Mouse (Mus musculus) v-Abl transformed pro-B cells (cell line): ENCODE results near the gene Azin2.

Experiments used
- in situ Hi-C, 2 experiments: fragments of 400-800 bp; cut with MboI; formaldehyde crosslinking; loops; one replicate each; pipeline ENCODE4 v1.15.1; 2025; ENCODE audit not compliant: unreplicated experiment in 2 of 2

Azin2 gene

DNA sequence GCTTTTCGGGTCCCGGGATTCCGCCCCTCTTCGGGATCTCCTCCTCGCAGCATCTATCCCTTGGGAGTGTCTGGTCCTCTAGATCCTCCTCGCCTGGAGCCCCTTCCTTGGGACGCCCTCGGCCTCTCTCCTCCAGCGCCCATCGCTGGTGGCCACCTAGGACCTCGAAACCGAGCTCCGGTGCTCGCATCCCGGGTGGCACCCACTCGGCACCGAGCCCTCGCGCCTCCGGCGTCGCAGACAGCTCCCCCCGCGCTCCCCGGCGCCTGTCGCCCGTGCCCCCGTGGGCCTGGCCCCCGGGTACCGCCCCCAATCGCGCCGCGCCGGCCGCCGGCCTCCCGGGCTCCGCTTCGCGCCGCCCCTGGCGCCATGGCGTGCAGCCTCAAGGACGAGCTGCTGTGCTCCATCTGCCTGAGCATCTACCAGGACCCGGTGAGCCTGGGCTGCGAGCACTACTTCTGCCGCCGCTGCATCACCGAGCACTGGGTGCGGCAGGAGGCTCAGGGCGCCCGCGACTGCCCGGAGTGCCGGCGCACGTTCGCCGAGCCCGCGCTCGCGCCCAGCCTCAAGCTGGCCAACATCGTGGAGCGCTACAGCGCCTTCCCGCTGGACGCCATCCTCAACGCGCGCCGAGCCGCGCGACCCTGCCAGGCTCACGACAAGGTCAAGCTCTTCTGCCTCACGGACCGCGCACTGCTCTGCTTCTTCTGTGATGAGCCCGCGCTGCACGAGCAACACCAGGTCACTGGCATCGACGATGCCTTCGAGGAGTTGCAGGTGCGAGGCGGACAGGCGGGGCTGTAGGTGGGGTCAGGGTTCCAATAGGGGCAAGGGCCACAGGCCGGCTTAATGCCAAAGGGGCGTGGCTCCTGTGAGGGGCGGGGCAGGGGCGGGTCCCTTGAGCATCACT, 78.2 kb downstream of the Azin2 start:
- in situ Hi-C loops, result no loop called here

DNA sequence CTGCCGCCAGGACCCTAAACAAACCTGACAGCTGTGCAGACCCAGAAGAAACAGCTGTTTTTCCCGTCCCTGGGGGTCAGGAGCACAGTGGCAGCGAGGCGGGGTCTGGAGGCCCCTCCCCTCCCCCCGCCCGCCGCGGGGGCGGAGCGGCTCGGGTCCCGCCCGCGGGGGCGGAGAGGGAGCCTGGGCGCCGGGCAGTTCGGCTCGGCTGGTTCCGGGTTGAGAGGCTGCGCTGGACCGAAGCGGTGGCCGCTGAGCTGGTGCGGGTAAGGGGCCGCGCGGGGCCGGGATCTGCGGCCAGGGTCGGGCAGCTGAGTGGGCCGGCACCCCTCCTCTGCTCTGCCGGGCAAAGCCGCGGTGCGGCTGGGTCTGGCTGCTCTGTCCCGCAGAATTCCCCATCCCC, 78.9 kb downstream of the Azin2 start, which contains the start of gene Trim62:
Trim62 (plus strand) TSS at position 202 of the 403 bp plus-strand sequence.
- in situ Hi-C loops, result no loop called here
